Mouse (Mus musculus) telencephalon, adult 2 months (tissue): ENCODE measurements around the gene Cluh.

ENCODE experiments used
- DNase-seq: peaks from one replicate; pipeline ENCODE4 v3.0.0-alpha.2; 2011; ENCODE audit warnings: low read depth, low spot score

The Cluh gene

DNA sequence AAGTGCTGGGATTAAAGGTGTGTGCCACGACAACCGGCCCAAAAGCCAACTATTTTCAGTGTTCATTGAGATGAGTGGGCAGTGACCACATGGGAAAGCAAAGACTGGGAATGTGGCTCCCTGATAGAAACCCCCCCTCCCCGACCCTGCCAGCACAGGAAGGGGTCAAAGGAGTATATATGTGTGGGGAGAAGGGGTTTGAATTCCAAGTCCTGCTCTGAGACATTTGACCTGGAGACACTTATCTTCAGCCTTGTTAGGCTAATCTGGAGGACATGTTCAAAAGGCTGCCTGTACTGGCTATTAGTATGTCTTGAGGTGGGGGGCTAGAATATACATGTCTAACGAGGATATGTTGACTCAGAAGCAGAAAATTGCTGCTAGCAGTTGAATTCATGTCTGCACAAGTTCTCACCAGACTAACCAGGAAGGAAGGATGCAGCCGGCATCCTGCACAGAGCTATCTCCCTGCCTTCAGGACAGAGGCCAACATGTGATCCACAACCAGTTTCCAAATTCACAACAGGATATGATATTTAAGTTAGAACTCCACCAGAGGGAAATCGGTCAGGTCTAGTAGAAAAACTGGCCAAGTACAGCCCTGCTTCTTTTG lies 23.7 kb downstream of the Cluh start:
- DNase-seq, result no peak

DNA sequence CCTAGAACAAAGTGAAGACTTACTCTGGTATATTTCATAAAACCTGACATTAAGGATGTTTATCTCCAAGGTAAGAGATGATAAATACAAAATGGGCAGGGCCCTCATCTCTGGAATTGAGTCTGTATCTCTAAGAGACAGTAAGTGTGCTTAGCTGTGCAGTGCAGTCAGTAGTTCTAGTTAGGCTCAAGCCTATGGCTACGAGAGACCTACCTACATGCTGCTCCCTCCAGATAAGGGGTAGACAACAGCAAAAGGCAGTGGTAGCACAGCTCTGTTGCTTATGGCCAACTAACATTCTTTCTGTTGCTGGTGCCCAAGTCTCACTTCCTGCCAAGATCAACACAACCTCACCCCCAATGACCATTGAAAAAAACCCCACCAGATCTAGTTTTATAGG lies 24.3 kb downstream of the Cluh start:
- no peak for DNase-seq

DNA sequence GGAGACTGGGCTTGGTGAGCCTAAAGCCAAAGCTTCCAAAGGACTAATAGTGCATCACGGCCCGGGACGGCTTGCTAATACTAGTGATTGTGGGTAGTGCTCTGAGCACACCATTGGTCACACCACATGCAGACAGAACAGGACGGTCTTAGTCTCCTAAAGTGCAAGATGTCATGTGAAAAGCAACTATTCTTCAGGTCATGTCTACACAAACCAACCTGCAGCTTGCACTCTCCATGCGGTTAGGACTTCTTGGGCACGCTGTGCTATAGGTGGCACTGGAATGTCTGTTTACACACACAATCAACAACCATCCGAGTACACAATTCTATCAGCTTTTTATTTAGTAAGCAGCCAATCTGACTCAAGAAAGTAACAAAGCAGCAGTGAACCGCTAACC lies 25.4 kb downstream of the Cluh start:
- DNase-seq, result no peak

DNA sequence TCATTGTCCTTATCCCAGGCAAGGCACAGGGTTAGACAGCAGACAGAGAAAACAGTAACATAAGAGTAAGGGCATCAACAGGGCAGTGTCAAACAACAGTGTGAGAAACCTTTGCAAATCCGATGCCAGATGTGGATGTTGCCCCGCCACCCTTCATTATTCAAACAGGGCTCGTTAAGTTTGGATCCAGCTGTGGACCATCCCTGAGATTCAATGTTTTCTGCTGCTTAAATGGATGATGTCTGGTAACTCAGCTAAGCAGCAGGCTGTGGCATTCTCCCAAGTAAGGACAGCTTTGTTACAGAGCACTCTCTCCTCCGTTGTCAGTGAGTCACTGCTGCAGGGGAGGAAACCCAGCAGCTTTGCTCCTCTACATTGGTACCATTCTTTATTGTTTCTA lies 25.9 kb downstream of the Cluh start:
- peak; percentile 76 for DNase-seq

DNA sequence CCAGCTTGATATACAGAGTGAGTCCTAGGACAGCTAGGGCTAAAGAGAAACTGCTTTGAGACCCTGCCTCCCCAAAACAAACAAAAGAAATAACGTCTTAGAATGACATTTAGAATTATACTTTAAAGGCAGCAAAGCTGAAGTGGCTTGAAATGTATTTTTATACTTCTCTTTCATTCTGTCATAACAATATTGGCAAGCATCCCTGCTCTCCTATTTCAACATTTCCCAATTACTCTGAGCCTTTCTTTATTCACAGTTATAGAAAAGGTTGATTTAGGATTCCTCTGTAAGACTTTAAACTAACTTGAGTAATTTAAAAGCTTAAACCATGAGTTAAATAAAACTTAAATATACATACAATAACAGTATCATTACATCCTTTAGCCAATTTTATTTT lies 42.9 kb downstream of the Cluh start:
- no peak for DNase-seq

DNA sequence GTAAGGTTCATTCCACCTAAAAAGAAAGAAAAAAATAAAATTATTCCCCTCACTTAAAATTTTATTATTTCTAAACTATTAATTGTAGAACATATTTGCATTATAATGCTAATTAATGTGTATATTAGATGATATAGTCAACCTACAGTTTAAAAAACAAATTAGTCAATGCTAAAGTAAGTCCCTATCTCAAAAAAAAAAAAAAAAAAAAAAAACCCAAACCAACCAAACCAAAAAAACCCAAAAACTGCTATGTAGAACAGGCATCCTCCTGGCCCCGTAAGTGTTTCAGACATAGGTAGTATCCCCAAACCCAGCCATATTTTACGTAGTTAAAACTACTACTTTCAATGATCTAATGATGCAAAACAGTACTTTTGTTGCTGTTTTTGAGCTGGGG lies 50.2 kb downstream of the Cluh start:
- DNase-seq, result no peak

DNA sequence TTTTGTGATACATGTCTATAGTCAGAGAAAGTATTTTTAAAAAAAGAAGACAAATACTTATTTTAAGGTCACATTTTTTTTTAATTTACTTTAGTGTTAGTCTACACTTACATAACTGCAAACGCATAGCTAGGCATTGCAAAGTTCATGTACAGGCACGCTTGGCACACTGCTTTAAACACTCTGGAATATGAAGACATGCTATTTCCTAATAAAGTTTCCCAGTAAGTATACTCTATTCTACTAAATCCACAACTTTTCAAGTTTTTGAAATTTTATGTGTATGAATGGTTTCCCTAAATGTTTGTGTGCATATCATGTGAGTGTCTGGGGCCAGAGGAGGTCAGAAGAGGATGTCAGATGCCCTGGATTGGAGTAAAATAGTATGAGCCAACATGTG lies 54.8 kb downstream of the Cluh start:
- DNase-seq, result no peak

DNA sequence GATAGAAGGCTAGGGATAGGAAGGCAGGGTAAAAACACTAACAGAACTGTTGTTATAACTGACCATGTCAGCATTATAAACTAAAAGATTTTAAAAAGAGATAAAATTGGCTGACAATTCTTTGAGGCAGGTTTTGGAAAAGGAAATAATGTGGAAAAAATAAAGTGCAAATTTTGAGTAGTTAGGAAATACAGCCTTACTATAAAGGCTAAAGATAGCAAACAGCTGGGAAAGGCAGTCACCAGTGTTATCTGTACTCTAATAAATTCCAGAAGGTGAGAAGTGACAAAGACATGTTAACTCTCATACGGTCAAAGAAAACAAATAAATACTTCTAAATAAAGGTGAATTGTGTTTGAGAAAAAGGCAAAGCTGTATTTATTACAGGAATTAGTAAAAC lies 59.5 kb downstream of the Cluh start:
- no peak for DNase-seq

DNA sequence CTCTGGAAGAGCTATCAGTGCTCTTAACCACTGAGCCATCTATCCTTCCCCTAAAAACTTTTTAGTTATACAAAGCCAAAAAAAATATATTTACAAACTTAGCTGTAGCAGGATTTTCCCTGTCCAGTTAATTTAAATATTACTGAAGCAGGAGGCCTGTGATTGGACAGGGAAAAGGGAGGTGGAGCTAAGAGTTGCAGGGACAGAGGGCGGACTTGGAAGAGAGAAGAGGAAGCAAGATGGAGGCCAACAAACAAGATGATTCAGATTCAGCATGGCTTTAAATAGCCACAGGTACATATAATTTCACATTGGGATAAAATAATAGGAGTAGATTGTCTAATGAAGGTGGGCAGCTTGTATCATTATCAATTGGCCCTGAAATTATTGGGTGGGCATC lies 61.4 kb downstream of the Cluh start:
- DNase-seq, result no peak

DNA sequence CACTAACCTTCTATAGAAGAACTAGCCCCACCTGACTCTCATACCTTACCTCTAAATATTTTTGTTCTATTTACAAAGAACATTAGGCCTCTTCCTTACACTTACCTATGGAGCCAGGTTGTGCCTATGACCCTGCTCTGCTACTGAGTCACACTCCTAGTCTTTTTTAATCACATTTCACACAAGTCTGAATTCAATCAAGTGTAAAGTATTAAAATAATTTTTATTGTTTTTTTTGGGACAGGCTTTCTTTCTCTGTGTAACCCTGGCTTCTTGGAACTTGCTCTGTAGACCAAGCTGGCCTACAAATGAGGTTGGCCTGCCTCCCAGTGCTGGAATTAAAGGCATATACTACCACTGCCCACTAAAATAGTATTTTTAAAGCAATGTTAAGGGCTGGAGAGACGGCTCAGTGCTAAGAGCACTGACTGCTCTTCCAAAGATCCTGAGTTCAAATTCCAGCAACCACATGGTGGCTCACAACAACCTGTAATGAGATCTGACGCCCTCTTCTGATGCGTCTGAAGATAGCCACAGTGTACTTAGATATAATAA lies 66.8 kb downstream of the Cluh start:
- DNase-seq, result no peak
